Mouse (Mus musculus) right cerebral cortex, postnatal 10 days (tissue): ENCODE data around the gene Prdx6b.

ENCODE experiments used
- DNase-seq, 2 experiments: peaks; one replicate each; pipeline ENCODE4 v3.0.0; 2021; ENCODE audit warnings: low spot score in 2 of 2

Prdx6b gene

GRCm38 (mm10) chr2:80325779-80326178 is 33.5 kb downstream of the Prdx6b start:
- no peak for DNase-seq

DNA sequence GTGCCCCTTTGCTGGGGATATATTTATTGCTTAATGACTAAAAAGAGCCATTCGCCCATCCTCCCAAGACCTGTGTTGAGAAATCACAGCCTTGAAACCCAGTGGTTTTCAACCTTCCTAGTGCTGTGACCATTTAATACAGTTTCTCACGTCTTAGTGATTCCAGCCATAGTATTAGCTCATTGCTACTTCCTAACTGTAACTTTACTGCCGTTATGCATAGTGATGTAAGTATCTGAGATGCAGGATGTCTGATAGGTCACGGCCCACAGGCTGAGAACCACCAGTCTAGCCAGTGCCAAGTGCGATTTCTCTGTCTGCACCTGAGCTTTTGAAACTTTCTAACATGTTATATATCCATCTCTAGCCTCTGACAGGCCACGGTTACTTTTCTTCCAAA is 35.0 kb downstream of the Prdx6b start:
- DNase-seq, result no peak

DNA sequence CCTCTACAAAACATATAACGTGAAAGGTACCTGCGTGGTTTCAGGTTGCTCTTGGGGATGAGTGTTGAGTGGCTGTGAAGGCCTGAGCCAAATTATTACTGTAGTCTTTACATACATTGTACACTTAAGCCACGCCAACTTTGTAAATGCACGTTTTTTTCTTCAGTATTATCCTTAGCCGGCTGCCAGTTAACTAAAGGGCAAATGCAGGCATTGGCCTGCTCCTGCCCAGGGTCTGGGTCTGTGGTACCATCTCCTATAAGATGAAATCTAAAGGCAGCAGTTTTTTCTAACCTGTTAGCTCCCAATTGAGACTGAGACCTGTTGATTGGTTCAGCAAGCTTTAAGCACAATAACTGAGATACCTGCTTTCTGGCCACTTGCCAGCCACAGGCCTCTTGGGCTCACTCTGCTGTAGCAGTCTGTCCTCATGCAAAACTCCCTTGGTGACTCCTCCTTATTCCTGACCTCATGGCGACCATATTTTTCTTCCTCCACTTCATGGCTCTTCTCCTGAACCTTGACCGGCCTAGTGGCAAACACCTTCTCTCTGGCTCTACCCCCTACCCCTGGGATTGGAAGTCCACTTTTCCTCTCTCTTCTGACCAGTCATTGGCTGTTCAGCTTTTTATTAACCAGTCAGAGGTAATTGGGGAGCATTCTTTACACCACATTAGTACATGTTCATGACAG is 36.8 kb downstream of the Prdx6b start:
- no peak for DNase-seq

DNA sequence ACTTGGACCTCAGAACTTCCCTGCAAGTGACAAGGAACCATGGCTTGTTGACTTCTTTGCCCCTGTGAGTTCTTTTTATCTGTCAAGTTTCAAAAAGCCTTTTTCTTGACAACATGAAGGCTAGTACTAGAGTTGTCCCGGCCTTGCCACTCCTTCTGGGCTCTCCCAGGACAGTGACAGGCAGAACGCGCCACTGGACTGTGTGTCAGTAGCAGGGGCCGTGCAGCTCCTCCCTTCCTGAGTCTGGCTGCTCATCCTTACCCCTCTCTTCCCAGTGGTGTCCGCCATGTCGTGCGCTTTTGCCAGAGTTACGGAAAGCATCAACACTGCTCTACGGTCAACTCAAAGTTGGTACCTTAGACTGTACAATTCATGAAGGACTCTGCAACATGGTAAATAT is 48.3 kb downstream of the Prdx6b start:
- DNase-seq, result no peak
